Mouse (Mus musculus) MEL-GATA-1-ER (cell line): ENCODE measurements at regions not wholly inside any gene's neighbourhood (a gene's known extent, or its start where the extent isn't known, plus 50 kb on each side); places are given as distances from the start of the nearest gene placed in this dataset.

Experiments
- DNase-seq: peaks from one replicate; pipeline ENCODE4 v3.0.0-alpha.2; 2012; ENCODE audit warnings: low read depth; ENCODE audit errors: extremely low read depth

GRCm38 (mm10) chr4:124256515-124256914 lies 338.7 kb upstream of the 4930535I16Rik start:
- no peak for DNase-seq

GRCm38 (mm10) chr4:124255183-124255543 lies 337.3 kb upstream of the 4930535I16Rik start:
- no peak for DNase-seq

GRCm38 (mm10) chr4:124254446-124255182 lies 336.8 kb upstream of the 4930535I16Rik start:
- no peak for DNase-seq

- DNase-seq = no peak
Observed at GRCm38 (mm10) chr4:124241600-124241999, 323.8 kb upstream of the 4930535I16Rik start.

GRCm38 (mm10) chr4:124236476-124236875 lies 318.7 kb upstream of the 4930535I16Rik start:
- no peak for DNase-seq

- DNase-seq = no peak
Observed at GRCm38 (mm10) chr4:124228537-124228936, 310.7 kb upstream of the 4930535I16Rik start.

GRCm38 (mm10) chr4:124223646-124224500 lies 306.1 kb upstream of the 4930535I16Rik start:
- DNase-seq = no peak

GRCm38 (mm10) chr4:124221736-124222135 lies 303.9 kb upstream of the 4930535I16Rik start:
- no peak for DNase-seq

GRCm38 (mm10) chr4:124217206-124217605 lies 299.4 kb upstream of the 4930535I16Rik start:
- DNase-seq = no peak

GRCm38 (mm10) chr4:124216351-124216750 lies 298.5 kb upstream of the 4930535I16Rik start:
- no peak for DNase-seq

- DNase-seq = no peak
Observed at GRCm38 (mm10) chr4:124215077-124215476, 297.3 kb upstream of the 4930535I16Rik start.

GRCm38 (mm10) chr4:124210103-124210502 lies 292.3 kb upstream of the 4930535I16Rik start:
- DNase-seq = no peak

GRCm38 (mm10) chr4:124206480-124206879 lies 288.7 kb upstream of the 4930535I16Rik start:
- DNase-seq = no peak

GRCm38 (mm10) chr4:124203736-124204135 lies 285.9 kb upstream of the 4930535I16Rik start:
- no peak for DNase-seq

GRCm38 (mm10) chr4:124199884-124200844 lies 282.3 kb upstream of the 4930535I16Rik start:
- DNase-seq = no peak

GRCm38 (mm10) chr4:124198832-124199231 lies 281.0 kb upstream of the 4930535I16Rik start:
- DNase-seq = no peak

- no peak for DNase-seq
Observed at GRCm38 (mm10) chr4:124196711-124197110, 278.9 kb upstream of the 4930535I16Rik start.

GRCm38 (mm10) chr4:124193059-124193721 lies 275.4 kb upstream of the 4930535I16Rik start:
- no peak for DNase-seq

GRCm38 (mm10) chr4:124190775-124191174 lies 273.0 kb upstream of the 4930535I16Rik start:
- DNase-seq = no peak

GRCm38 (mm10) chr4:124189993-124190385 lies 272.2 kb upstream of the 4930535I16Rik start:
- DNase-seq = no peak
